Mouse (Mus musculus) spleen, adult 12 weeks (tissue): Measurements from ENCODE around the gene Col9a2.
"Not testable (repeated sequence)": the region's sequence is repeated elsewhere in the genome, so short reads cannot be mapped to it uniquely, and the experiment has no call there.

Source experiments
- DNase-seq: peaks from one replicate; pipeline ENCODE4 v3.0.0; 2022; ENCODE audit warnings: low spot score

The Col9a2 gene

GRCm38 (mm10) chr4:121021911-121022310, 17.3 kb upstream of the Col9a2 start:
- no peak for DNase-seq

GRCm38 (mm10) chr4:121023464-121023863, 15.7 kb upstream of the Col9a2 start:
- DNase-seq = no peak

- peak; percentile 30 for DNase-seq
These were observed 15.2 kb upstream of the Col9a2 start for GRCm38 (mm10) chr4:121023941-121024340.

- DNase-seq = no peak
These were observed 13.5 kb upstream of the Col9a2 start for GRCm38 (mm10) chr4:121025681-121026080.

GRCm38 (mm10) chr4:121028146-121028545, 11.0 kb upstream of the Col9a2 start:
- no peak for DNase-seq

GRCm38 (mm10) chr4:121028659-121029392, 10.4 kb upstream of the Col9a2 start:
- peak; percentile 60 for DNase-seq

- no peak for DNase-seq
These were observed 9.6 kb upstream of the Col9a2 start for GRCm38 (mm10) chr4:121029632-121030031.

- no peak for DNase-seq
These were observed 7.7 kb upstream of the Col9a2 start for GRCm38 (mm10) chr4:121031440-121031839.

- DNase-seq = no peak
These were observed 6.2 kb upstream of the Col9a2 start for GRCm38 (mm10) chr4:121033006-121033405.

GRCm38 (mm10) chr4:121040323-121040722, 1.1 kb downstream of the Col9a2 start:
- no peak for DNase-seq

GRCm38 (mm10) chr4:121040897-121041671, 1.9 kb downstream of the Col9a2 start:
- peak; percentile 42 for DNase-seq

GRCm38 (mm10) chr4:121042472-121042871, 3.3 kb downstream of the Col9a2 start:
- no peak for DNase-seq

GRCm38 (mm10) chr4:121042946-121043345, 3.8 kb downstream of the Col9a2 start:
- no peak for DNase-seq

GRCm38 (mm10) chr4:121051863-121052262, 12.7 kb downstream of the Col9a2 start:
- DNase-seq = no peak

GRCm38 (mm10) chr4:121052454-121053323, 13.5 kb downstream of the Col9a2 start:
- no peak for DNase-seq

- no peak for DNase-seq
These were observed 17.2 kb downstream of the Col9a2 start for GRCm38 (mm10) chr4:121056342-121056741.

GRCm38 (mm10) chr4:121057032-121057431, 17.8 kb downstream of the Col9a2 start:
- no peak for DNase-seq

GRCm38 (mm10) chr4:121059218-121059617, 20.0 kb downstream of the Col9a2 start:
- not testable (repeated sequence) for DNase-seq

- DNase-seq = no peak
These were observed 26.2 kb downstream of the Col9a2 start for GRCm38 (mm10) chr4:121065336-121065735.

GRCm38 (mm10) chr4:121074250-121074649, 35.1 kb downstream of the Col9a2 start:
- no peak for DNase-seq

GRCm38 (mm10) chr4:121077915-121078646, 38.9 kb downstream of the Col9a2 start:
- no peak for DNase-seq

GRCm38 (mm10) chr4:121080395-121080794, 41.2 kb downstream of the Col9a2 start:
- no peak for DNase-seq
